Mouse (Mus musculus) ovary, adult 2 months (tissue): ENCODE measurements around the gene Gm29276. TPM values are rescaled to one million over a fixed set of nuclear protein-coding genes. Genes with fewer than 3 reads are reported as not detected.

Experiments
- polyA plus RNA-seq: library from polyadenylated mRNA; depleted of rRNA; stranded (reverse); fragments of >200 nt; gene quantifications from 2 replicates; pipeline ENCODE4 v1.2.3, GENCODE M21; 2012; rRNA removed

Gm29276 gene
- polyA plus RNA-seq: not detected in 2 replicates

DNA sequence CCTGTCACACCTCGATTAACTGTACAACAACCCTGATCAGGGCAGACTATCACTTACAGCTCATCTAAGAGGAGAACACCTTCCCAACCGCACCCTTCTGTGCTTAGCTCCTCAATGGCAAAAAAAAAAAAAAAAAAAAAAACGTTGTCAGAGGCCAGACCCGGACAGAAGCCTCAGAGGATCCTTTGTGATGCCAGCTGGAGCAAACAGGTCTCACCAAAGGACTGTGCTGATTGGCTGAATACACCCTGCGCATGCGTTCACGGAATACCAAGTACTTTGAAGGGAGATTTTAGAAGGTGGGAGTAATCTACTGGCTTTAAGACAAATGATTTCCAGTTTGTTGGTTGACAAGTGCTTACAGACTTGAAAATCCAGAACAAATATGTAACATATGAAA lies at the start of gene Gm29276:
Gm29276 (minus strand) TSS at position 101 of the 400 bp plus-strand sequence.

